ENCODE assay signal across 23 mouse cellular contexts in genomic region chr6:86697903-86698302, GRCm38 (mm10).
"Had no signal": no experiment of that assay in that cellular context is flagged by ENCODE, and none has a peak within 500 bp of the region (broad histone marks: within the 10 kb centered on the region; RNA-seq: fewer than 3 reads in every experiment).

No protein-coding gene starts in this region.

- H3K9ac ChIP-seq: intestine, embryonic 15.5 days; limb, embryonic 12.5 days; limb, embryonic 15.5 days; lung, embryonic 15.5 days; midbrain, embryonic 13.5 days; neural tube, embryonic 13.5 days had no signal

- H3K27me3 ChIP-seq: intestine, embryonic 15.5 days; limb, embryonic 12.5 days; limb, embryonic 15.5 days; lung, embryonic 15.5 days; megakaryocyte, embryonic 14.5 days; midbrain, embryonic 13.5 days; neural tube, embryonic 13.5 days had no signal

- ATAC-seq: intestine, embryonic 15.5 days; midbrain, embryonic 13.5 days; midbrain, embryonic 16.5 days had no signal

- H3K9me3 ChIP-seq: intestine, embryonic 15.5 days; limb, embryonic 12.5 days; limb, embryonic 15.5 days; lung, embryonic 15.5 days; megakaryocyte, embryonic 14.5 days; midbrain, embryonic 10.5 days; midbrain, embryonic 13.5 days; neural tube, embryonic 13.5 days had no signal

- H3K4me3 ChIP-seq: intestine, embryonic 15.5 days; layer of hippocampus, adult 2 months; left cerebral cortex, adult 2 months; limb, embryonic 12.5 days; limb, embryonic 15.5 days; lung, embryonic 15.5 days; megakaryocyte, embryonic 14.5 days; midbrain, embryonic 10.5 days; midbrain, embryonic 13.5 days; myocyte; neural tube, embryonic 13.5 days had no signal

- H3K27ac ChIP-seq: intestine, embryonic 15.5 days; kidney, postnatal 0 days; layer of hippocampus, adult 2 months; left cerebral cortex, adult 2 months; limb, embryonic 12.5 days; limb, embryonic 15.5 days; lung, embryonic 15.5 days; midbrain, embryonic 10.5 days; midbrain, embryonic 13.5 days; neural tube, embryonic 13.5 days; stomach, postnatal 0 days had no signal

- DNase-seq: kidney, adult 2 months; kidney, postnatal 25 days; layer of hippocampus, adult 9-11 months; layer of hippocampus, postnatal 36 days; left cerebral cortex, postnatal 4 days; lung, adult 18-20 months; lung, postnatal 10 days; lung, postnatal 36 days; thymus, adult 2 months had no signal

- H3K4me2 ChIP-seq: intestine, embryonic 15.5 days; limb, embryonic 12.5 days; limb, embryonic 15.5 days; lung, embryonic 15.5 days; midbrain, embryonic 13.5 days; neural tube, embryonic 13.5 days had no signal

- H3K4me1 ChIP-seq: intestine, embryonic 15.5 days; limb, embryonic 12.5 days; limb, embryonic 15.5 days; lung, embryonic 15.5 days; midbrain, embryonic 10.5 days; midbrain, embryonic 13.5 days; neural tube, embryonic 13.5 days had no signal
